Mouse (Mus musculus) retina, postnatal 7 days (tissue): ENCODE results near the gene Pnpla5.
"Not testable (repeated sequence)": the region's sequence is repeated elsewhere in the genome, so short reads cannot be mapped to it uniquely, and the experiment has no call there.

ENCODE experiments used
- DNase-seq: peaks from one replicate; pipeline ENCODE4 v3.0.0-alpha.2; 2012; ENCODE audit warnings: low read depth, low spot score

The Pnpla5 gene

GRCm38 (mm10) chr15:84123075-84123474 lies at the start of gene Pnpla5:
Pnpla5 (minus strand) TSS chr15:84123175.
- no peak for DNase-seq

DNA sequence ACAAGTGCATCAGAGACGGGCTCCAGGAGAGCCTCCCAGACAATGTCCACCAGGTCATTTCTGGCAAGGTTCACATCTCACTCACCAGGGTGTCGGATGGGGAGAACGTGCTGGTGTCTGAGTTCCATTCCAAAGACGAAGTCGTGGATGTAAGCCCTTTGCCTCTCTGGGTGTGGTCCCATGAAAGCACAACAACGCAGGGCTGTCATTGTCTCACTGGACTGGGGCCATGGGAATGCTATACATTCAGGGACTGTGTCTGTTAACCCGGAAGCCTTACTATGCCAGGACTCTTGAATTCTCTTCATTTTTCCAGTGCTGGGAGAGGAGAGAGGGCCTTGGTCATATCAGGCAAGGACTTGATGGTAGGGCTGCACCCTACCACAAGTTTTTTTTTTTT lies 48.2 kb upstream of the Pnpla5 start:
- no peak for DNase-seq

GRCm38 (mm10) chr15:84169511-84169910 lies 46.5 kb upstream of the Pnpla5 start:
- DNase-seq, result no peak

GRCm38 (mm10) chr15:84168170-84169161 lies 45.5 kb upstream of the Pnpla5 start:
- DNase-seq, result peak; percentile 84

DNA sequence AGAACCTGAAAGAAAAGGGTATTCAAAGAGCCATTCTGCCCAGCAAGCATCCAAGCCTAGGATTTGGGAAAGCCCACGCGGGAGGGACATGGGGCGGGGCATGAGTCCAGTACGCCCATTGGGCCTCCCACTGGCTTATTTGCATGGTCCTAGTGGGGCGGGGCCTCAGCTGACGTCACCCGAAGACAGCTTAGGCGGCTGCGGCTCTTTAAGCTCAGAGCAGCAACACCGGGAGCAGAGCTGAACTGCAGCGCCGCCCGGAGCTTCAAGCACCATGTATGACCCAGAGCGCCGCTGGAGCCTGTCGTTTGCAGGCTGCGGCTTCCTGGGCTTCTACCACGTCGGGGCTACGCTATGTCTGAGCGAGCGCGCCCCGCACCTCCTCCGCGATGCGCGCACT lies 44.6 kb upstream of the Pnpla5 start, which contains the start of gene Pnpla3:
Gene Pnpla3, plus strand, starts transcription at position 238 of the 400 bp plus-strand sequence.
- peak; percentile 95 for DNase-seq

- no peak for DNase-seq
Measured at GRCm38 (mm10) chr15:84166818-84167217, 43.8 kb upstream of the Pnpla5 start.

DNA sequence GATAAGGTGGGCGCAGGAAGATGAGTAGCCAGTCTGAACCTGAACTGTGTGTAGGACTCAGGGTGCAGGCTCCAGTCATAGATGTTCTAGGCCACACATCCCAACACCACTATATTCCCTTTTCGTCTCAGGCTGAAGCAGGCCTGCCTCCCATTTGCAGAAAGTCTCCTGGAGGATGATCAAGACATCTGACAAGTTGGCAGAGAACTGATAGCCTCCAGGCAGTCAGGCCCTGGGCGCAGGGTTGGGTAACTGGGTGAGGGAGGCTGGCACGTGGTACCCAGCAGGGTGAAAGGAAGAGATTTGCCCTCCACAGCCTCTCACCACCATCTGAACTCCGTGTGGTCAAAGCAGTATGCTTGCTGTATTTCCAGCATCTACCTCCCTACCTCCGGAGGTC lies 38.9 kb upstream of the Pnpla5 start:
- DNase-seq, result no peak

DNA sequence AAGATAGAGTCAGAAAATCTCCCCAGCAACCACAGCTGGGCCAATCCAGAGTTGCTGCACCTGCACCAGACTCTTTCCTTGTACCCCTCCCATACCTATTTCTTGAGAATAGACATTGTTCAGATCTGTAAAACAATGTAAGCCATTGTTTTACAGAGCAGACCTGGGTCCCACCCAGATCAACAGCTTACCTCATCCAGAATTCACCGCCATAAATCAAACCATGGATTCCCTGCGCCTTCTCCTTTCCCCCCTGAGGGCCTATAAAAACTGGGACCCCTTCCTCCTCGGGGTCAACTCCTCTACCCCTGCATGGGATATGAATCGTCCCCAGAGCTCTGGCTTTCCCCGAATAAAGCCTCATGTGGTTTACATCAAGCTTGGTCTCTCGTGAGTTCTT lies 34.6 kb upstream of the Pnpla5 start:
- DNase-seq, result not testable (repeated sequence)

DNA sequence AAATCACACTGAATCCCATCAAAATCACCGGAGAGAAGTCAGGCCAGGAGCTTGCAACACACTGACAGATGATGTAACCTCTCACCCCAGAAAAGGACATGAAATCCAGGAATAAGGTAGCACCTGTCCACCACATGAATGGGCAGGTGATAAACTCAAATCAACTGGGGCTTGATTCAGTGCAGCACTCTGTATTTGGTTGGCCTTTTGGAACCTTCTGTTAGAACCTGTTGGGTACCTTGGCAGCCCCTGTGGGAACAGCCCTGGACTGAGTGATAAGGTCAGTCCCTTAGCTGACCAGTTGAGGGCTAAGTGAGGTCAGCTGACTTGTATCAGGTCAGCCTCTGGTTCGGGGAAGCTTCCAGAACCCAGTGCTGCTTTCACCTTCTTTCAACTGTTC lies 33.2 kb upstream of the Pnpla5 start:
- no peak for DNase-seq

DNA sequence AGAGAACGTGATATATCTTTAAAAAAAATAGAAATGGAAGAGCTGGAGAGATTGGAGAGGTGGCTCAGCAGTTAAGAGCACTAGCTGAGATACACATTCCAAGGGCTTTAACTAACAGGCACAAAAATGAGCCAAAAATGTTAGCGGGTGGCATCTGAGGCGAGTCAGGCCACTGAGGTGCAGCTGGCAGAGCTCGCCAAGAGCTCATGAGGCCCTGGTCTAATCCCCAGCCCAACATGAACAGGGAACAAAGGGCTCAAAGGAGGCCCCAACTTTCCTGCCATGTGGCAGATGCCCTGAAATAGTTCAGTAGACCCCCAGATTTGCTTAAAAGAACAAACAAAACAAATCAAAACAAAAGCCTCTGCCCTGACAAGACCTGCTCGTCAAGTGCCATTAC lies 18.0 kb upstream of the Pnpla5 start:
- DNase-seq, result no peak

DNA sequence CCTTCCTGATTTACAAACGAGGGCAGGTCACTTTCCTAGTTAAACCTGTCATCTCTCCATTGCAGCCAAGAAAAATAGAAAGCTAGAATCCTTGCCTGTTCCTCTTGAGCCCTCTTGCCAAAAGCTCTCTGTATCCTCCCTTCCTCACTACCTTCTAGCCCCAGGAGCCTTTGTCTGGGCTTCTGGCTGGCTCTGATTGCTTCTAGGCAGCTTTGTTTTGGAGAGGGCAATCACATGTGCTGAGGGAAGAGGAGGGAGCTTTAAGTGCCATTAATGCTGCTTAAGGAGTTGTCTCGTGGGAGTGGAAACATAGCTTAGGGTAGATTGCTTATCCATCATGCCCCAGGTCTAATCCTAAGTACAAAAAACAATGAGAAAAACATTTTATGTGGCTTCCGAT lies 17.1 kb upstream of the Pnpla5 start:
- no peak for DNase-seq

GRCm38 (mm10) chr15:84139592-84140005 lies 16.6 kb upstream of the Pnpla5 start:
- DNase-seq, result no peak

DNA sequence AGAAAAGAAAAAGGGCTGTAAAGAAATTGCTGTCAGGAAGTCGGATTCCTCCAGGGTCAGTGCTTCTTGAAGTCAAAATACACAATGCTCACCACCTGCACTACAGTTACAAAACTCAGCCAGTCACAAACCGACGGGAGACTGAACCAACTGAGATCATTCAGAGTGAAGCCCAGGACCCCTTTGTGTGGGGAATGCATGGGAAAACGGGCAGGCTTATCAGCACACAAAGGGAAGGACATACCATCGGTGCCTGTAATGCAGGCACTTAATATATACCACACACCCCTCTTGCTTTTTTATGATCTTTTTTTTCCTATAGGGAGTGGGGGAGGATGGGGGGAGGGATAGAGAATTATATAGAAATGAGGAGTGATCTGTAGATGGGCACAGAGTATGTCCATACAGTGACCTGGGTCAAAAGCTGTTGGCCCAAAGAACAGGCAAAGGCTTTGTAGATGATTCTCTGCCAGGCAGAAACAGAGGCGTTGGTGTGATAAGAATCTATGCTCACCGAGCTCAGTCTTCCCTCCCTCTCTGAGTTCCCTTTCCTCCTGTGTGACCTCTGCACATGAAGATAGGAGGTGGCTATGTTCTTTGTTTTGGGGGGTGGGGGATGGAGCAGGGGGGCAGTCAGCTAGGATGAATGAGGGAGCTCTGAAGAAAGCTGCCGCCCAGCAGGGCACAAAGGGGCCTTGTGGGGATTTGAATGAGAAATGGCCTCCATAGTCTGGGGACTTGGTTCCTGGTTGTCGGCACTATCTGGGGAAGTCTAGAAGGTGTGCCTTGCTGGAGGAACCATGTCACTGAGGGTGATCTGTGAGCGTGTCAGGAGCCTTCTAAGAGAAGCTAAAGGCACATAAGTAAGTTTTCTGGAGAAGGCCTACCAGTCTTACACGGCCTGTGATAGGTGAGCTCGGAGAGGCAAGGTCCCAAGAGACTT lies 13.8 kb upstream of the Pnpla5 start:
- DNase-seq, result no peak

DNA sequence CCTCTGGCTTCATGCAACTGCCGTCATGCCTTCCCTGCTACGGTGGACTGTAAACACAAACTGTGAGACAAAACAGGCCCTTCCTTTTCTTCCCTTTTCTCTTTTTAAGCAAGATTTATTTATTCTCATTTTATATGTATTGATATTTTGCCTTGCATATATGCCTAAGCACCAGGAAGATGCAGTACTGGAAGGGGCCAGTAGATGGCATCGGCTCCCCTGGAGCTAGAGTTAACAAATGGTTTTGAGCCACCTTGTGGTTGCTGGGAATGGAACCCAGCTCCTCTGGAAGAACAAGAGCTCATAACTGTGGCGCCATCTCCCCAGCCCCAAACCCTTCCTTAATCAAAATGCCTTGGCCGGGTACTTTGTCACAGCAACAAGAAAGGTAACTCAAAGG lies 12.5 kb upstream of the Pnpla5 start:
- DNase-seq, result no peak

DNA sequence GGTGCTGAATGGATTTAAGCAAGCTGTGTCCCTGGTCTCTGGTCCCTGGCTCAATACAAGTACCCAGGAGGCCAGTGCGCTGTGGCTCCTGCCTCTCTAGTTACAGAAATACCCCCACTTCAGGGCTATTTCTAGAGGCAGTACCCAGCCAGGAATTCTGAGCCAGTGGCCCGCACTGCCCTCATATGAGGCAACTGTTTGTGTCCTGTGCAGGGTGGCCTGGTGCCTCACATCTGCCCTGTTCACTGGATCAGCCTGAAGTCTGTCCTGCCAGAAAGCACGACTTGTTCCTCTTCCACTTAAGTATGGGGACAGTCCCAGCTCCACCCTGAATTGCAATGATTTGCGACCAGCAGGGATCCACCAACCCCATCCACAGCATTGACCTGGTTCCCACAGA lies 10.5 kb upstream of the Pnpla5 start:
- no peak for DNase-seq

- DNase-seq, result no peak
Measured at GRCm38 (mm10) chr15:84131971-84132370, 9.0 kb upstream of the Pnpla5 start.

GRCm38 (mm10) chr15:84131096-84131786 lies 8.3 kb upstream of the Pnpla5 start:
- DNase-seq, result peak; percentile 40

- no peak for DNase-seq
Measured at GRCm38 (mm10) chr15:84126871-84127270, 3.9 kb upstream of the Pnpla5 start.

DNA sequence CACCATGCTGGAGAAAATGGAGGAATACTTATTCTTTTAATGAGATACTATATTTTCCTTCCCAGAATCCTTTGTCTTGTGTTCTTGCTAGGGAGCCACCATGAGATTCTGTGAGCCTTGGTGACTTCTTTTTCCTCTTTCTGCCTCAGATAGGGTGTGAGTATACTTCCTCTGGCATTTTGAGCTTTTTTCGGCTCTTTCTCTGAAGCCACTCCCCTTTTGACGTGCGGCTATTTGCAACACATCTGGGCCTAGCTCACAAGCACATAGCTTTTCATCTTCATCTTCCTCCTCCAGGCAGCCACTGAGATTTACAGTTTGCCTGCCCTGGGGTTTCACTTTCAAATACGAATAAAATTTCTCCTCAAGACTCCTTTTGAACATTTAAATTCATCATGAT lies 3.5 kb upstream of the Pnpla5 start:
- DNase-seq, result no peak

DNA sequence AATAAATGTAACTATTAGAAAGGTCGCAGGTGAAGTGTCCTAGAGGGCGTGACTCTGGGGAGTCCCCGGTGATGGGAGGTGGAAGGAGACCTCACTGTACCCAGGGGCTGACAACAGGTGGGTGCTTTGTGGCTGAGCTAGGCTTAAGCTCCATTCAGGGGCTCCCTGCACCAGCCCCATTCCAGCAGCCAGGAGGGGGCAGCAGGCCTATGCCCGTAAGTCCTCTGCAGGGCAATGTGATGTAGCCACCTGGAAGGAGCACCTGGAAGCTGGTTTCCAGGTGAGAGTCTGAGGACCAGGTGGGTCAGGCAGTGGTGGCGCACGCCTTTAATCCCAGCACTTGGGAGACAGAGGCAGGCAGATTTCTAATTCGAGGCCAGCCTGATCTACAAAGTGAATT lies 1.1 kb upstream of the Pnpla5 start:
- no peak for DNase-seq

DNA sequence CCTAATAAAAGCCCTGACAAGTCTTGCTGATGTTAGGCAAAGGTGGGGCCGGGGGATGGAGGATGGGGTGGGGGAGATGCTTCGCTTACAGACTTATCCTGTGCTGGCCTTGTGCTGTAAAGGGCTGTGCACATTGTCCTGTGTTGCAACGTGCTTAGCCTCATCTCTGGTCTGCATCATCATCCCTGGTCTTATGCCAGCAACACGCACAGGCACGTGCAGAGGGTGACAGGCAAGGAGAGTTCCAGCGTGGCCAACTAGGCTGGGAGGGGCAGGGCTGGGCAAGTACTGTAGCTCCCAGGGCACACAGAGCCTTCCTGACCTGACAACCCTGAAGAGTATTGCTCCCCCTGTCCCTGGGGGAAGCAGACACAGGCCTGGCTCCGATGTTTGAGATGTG lies 1.9 kb downstream of the Pnpla5 start:
- no peak for DNase-seq

GRCm38 (mm10) chr15:84120612-84121011 lies 2.4 kb downstream of the Pnpla5 start:
- peak; percentile 43 for DNase-seq
